Mouse (Mus musculus): ENCODE data around the gene Jam2.

- TF ChIP-seq GATA2 (IDR thresholded peaks at IDR 0.05; ENCODE audit: borderline replicate concordance, low read depth, low read length) (no peak), CTCF (IDR thresholded peaks at IDR 0.05; ENCODE audit: low read depth, low read length) (no peak), TAL1 (conservative IDR thresholded peaks at IDR 0.05; ENCODE audit: low read depth, low read length) (no peak), GATA1 (IDR thresholded peaks at IDR 0.05; ENCODE audit: borderline replicate concordance, low read length) (no peak), POLR2AphosphoS5 (IDR thresholded peaks at IDR 0.05; ENCODE audit: insufficient replicate concordance, low read depth, low read length) (no peak)
Measured at GRCm38 (mm10) chr16:84744703-84745490, 29.0 kb upstream of the Jam2 start.
